Mouse (Mus musculus) T-cell, adult 2 months (primary cell): ENCODE measurements at regions not wholly inside any gene's neighbourhood (a gene's known extent, or its start where the extent isn't known, plus 50 kb on each side); places are given as distances from the start of the nearest gene placed in this dataset.
"Not testable (repeated sequence)": the region's sequence is repeated elsewhere in the genome, so short reads cannot be mapped to it uniquely, and the experiment has no call there.

Experiments
- DNase-seq: peaks from one replicate; pipeline ENCODE4 v3.0.0; 2022; ENCODE audit warnings: low spot score

- no peak for DNase-seq
These were observed 59.9 kb upstream of the Bend4 start for GRCm38 (mm10) chr5:67487965-67488409.

- not testable (repeated sequence) for DNase-seq
These were observed 62.6 kb upstream of the Bend4 start for GRCm38 (mm10) chr5:67490709-67491108.

DNA sequence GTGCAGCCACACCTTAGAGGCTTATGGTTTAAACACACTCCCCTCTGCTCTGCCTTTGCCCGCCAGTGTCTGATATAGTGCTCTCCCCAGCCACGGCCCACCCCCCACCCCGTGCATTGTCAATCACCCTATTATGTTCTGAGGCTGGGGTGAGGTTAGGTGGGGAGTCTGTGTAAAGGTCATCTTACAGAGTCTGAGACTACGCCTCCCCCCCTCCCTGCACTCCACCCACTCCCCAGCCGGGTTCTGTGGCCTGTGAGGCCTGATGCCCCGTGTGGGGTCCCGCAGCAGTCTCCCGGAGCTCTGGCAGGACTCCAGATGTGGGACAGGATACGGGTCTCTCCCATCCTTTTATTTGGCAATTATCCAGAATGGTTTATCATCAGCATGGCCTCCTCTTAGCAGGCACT is 64.8 kb upstream of the Bend4 start:
- DNase-seq, result no peak

GRCm38 (mm10) chr5:67496710-67497109 is 68.6 kb upstream of the Bend4 start:
- DNase-seq, result no peak

- no peak for DNase-seq
These were observed 87.4 kb upstream of the Shisa3 start for GRCm38 (mm10) chr5:67520251-67520650.

- no peak for DNase-seq
These were observed 86.2 kb upstream of the Shisa3 start for GRCm38 (mm10) chr5:67521423-67521912.

- no peak for DNase-seq
These were observed 77.5 kb upstream of the Shisa3 start for GRCm38 (mm10) chr5:67530149-67530548.

- DNase-seq, result no peak
These were observed 76.7 kb upstream of the Shisa3 start for GRCm38 (mm10) chr5:67530957-67531356.

- DNase-seq, result peak; percentile 48
These were observed 75.3 kb upstream of the Shisa3 start for GRCm38 (mm10) chr5:67532351-67532750.

DNA sequence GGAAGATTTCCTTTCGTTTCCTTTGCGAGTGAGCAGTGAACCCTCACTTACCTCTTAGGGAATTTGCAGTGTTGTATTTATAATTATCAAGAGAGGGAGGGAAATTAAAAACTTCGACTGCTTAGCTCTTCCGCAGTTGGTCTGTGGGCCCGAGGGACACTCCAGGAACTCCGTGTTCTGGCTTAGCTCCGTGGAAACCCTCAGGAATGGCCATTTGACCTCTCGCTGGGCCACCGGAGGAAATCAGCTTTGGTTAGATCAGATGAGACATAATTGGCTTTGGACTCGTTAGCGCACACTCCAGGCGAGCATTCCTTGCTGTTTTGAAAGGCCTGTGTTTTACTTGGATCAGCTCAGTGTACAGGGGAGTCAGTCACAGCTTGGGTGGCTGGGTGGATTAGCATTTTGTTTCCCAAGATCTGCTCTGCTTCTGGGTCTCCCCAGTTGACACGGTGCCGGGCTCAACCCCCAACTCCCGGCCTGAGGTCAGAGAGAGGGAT is 74.9 kb upstream of the Shisa3 start:
- no peak for DNase-seq

DNA sequence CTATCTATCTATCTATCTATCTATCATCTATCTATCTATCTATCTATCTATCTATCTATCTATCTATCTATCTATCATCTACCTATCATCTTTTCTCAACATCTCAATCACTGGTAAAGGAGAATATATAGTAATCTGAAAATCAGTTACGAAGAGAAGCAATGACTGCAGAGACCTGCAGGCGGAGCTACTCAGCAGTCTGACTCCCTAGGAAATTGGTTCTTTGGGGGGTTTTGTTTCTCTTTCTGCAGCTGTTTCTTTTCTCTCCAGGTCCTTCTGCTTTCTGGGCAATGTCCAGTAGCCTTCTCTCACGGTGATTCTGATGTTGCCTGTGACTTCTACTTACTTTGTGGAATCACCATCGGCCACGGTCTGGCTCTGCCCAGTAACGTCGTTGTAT is 73.6 kb upstream of the Shisa3 start:
- DNase-seq, result no peak

GRCm38 (mm10) chr5:67537990-67538389 is 69.7 kb upstream of the Shisa3 start:
- no peak for DNase-seq

GRCm38 (mm10) chr5:67539591-67540238 is 68.0 kb upstream of the Shisa3 start:
- no peak for DNase-seq

DNA sequence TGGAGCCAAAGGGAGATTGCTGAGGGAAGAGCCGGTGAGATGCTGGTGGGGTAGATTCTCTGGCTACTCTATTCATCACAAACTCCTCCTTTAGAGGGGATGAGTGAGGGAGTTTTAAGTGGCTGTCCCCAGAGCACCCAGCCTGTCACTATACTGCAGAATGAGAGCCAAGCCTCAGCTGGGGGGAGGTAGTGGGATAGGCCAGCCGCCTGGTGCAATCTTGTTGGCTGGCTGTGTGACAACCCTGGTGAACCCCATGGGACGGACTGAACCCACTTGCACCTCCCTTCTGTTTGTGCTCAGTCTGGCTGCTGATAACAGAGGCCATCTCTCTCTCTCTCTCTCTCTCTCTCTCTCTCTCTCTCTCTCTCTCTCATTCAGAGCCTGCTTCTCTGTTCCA is 65.8 kb upstream of the Shisa3 start:
- DNase-seq, result no peak

- DNase-seq, result no peak
These were observed 63.6 kb upstream of the Shisa3 start for GRCm38 (mm10) chr5:67544028-67544589.

GRCm38 (mm10) chr5:67550257-67550656 is 57.4 kb upstream of the Shisa3 start:
- no peak for DNase-seq

DNA sequence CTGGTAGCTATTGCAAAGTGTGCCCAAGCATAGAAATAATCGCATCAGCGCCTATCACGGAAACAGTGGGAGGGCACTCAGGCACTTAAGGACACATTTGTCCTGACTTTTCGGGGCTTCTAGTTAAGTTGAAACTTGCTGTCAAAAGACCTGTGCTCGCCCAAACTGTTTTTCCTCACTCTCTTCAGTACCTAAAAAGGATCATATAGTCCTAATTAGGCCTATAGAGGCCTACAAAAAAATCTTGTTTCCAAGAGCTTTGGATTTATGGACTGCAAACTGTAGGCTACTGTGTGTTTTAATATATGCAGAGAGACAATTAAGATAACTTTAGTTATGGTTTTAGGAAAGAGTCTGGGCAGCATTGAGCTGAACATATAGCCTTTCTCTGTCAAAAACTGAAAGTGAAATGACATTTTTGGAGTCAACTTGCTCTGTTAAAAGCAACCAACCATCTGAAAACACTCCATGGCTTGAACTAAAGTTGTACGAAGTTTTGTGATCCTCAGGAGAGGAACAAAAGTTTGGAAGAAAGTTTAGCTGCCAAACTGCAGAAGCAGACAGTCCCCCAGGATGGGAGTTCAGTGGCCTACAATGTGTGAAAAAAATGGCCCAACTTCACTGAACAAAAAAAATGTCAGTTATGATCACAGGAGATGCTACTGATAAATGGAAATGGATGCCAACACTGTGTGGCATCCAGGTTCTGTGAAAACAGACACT is 55.9 kb upstream of the Shisa3 start:
- no peak for DNase-seq

GRCm38 (mm10) chr5:67552865-67553264 is 54.8 kb upstream of the Shisa3 start:
- DNase-seq, result no peak
